Mouse (Mus musculus) naive thymus-derived CD4-positive, alpha-beta T cell, adult 2 months (primary cell): ENCODE results near the gene Fibcd1.

ENCODE experiments used
- DNase-seq: peaks from one replicate; pipeline ENCODE4 v3.0.0-alpha.2; 2011; ENCODE audit warnings: low read depth

Gene Fibcd1

DNA sequence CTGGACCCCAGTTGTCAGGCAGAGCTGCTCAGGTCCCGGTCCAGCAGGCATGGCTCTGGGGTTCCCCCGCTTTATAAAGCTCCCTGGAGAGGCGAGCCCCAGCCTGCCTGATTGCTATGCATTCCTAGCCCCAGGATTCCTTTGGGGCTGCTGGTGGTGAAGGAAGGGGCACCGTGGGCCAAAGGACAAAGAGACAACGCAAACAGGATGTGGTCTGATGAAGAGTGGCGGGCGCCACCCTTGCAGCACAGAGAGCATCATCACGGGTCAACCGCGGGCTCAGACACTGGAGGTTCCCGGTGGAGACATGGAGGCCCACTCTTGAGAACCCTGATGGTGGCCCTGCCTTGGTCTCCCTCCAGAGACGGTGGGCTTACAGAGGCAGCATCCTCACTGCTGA is 35.4 kb downstream of the Fibcd1 start, which contains the start of gene Qrfp:
Qrfp (minus strand) TSS at position 137 of the 400 bp plus-strand sequence.
- no peak for DNase-seq

DNA sequence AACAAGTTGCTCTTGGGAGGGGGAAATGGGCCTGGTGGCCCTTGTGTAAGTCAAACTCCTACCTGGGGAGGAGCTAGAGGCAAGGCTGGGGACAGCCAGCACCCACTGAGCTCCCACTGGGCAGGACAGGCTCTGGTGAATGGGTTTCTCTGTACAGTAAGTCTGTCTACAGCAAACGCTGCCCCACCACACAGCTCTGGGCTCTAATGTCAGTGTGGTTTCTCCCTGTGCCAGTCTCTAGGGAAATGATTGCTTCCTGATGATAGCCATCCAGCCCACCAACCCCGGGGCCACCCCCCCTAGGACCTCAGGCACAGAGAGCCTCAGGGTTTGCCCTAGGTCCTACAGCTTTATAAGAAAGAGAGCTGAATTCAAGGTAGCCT is 36.5 kb downstream of the Fibcd1 start:
- DNase-seq, result peak; percentile 28

DNA sequence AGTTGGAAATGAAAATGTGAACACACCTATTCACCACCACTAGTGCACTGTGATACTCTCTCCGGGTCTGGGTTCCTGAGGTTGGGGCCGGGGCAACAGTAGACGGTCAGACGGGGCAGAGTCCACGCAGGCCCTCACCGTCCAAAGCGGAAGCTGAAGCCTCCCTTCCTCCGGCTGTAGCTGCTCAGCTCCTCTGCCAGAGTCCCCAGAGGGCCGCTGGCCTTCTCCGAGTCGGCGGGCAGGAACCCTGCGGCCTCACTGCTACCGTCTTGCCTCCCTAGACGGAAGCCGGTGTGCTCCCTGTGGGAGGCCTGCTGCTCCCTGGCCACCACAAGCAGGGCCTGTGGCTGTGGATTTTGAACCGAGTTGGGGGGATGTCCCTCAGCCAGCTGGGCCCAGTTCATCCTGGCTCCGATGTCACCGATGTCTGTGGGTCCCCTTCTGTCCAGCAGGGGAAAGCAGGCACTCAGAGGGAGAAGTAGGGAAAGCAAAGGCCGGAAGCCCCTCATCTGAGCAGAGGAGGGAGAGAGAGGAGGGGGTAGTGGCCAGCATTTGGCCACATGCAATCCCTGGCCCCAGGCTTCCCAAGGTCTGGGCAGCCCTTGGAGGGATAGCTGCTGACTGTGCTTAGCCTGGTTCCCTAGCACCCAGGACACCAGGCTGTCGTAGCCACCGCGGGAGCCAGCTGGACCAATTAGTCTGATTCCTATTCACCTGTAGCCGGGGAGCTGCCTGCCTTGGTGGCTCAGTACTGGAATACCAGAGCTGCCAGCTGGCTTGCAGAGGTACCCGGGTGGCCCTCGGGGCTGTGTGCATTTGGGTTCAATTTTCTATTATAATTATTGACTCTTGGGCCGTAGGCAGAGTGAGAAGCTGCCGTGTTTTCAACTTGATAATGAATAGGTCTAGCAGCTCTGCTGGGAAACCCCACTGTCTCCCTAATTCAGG is 37.1 kb downstream of the Fibcd1 start:
- DNase-seq, result no peak

- no peak for DNase-seq
Observed at GRCm38 (mm10) chr2:31806639-31807382, 39.0 kb downstream of the Fibcd1 start.

GRCm38 (mm10) chr2:31803480-31803879 is 42.3 kb downstream of the Fibcd1 start:
- DNase-seq, result no peak

DNA sequence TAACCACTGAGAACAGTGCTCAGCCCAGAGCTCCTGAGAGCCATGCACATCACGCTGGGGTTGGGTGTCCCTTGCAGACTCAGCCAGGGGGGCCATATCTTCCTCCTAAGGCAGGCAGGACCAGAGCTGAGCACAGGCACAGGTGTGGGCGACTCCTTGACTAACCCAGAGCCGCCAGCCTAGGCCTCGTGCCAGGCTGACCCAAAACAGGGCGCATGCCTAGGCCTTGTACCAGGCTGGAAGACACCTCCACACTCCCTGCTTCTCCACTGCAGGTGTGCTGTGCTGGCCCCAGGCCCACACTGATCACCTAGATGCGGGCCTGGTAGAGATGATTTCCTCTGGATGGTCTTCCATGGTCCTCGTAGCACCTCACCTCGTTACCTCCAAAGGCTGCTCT is 43.0 kb downstream of the Fibcd1 start:
- no peak for DNase-seq

GRCm38 (mm10) chr2:31801416-31801815 is 44.4 kb downstream of the Fibcd1 start:
- no peak for DNase-seq

DNA sequence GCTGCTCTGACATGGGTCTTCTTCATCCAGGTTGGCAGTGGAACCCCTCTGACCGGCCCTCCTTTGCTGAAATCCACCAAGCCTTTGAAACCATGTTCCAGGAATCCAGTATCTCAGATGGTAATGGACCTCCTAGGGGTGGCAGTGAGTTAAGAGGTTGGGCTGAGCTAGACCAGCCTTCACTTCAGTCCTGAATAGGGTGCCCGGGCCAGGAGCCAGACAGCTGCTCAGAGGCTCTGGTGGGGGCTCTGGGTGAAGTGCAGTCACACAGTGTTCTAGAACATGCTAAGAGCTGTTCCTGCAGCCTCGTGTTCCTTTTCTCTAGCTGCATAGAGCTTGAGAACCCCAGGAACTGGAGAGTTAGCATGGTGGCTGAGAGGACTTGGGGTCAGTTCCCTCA is 48.9 kb downstream of the Fibcd1 start:
- no peak for DNase-seq

DNA sequence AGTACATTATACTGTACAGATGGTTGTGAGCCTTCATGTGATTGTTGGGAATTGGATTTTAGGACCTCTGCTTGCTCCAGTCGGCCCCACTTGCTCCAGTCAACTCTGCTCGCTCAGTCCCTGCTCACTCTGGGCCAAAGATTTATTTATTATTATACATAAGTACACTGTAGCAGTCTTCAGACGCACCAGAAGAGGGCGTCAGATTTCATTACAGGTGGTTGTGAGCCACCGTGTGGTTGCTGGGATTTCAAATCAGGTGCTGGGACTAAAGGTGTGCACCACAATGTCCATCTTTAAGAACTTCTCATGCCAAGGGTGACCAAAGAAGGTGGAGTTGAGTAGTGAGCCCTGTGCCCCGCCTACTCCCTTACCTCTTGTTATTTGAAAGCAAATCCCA is 53.2 kb downstream of the Fibcd1 start:
- DNase-seq, result no peak

- DNase-seq, result no peak
Observed at GRCm38 (mm10) chr2:31791260-31791659, 54.5 kb downstream of the Fibcd1 start.

DNA sequence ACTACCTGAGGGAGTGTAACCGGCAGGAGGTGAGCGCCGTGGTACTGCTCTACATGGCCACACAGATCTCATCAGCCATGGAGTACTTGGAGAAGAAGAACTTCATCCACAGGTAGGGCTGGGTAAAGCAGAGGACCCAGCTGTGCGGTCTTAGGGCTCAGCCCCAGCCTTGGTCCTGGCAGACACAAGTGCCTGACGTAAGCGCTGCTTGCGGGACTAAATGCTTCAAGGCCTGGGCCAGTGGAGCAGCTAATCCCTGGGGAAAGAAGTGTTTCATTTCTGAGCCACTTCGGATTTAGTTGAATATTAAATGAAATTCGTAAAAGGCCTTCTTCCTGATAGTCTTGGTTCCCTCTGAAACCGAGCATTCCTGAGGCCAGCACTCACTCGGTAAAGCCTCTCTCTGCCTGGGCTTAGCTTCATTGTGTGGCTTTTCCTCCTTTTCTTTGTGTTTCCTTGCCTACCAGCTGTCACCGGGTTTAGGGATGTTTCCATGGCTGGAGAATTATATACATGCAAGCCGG is 55.0 kb downstream of the Fibcd1 start:
- DNase-seq, result no peak

DNA sequence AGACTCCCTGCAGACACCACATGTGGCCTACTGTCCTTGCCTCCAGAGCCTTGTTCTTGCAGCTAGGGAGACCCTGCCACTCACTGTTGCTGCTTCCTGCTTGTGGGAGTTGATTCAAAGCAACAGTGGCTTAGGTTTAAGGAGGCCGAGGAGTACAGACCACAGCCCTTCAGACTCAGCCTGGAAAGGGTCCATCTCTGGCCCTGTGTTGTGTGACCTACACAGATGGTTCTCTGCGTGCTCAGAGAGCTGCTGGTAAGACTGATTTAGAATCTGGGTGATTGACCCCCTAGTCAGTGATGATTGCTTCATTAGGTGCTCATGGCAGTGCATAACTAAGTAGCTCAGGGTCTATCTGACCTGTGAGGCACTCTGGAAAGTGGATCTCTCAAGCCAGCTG is 56.6 kb downstream of the Fibcd1 start:
- no peak for DNase-seq

DNA sequence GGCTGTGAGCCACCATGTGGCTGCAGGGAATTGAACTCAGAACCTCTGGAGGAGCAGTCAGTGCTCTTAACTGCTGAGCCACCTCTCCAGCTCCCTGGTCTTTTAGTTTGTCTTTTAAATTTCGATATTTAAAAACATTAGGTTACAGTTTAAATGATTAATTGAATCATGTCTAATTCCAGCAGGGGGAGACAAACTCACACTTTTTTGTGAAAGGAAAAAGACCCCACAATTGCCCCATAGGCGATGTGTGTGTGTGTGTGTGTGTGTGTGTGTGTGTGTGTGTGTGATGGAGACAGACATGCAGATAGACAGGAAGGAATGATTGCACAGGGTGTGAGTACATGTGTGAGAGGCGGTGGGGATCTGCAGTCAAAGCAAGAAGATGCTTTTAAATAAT is 57.6 kb downstream of the Fibcd1 start:
- no peak for DNase-seq

- DNase-seq, result peak; percentile 86
Observed at GRCm38 (mm10) chr2:31787029-31787428, 58.8 kb downstream of the Fibcd1 start.

DNA sequence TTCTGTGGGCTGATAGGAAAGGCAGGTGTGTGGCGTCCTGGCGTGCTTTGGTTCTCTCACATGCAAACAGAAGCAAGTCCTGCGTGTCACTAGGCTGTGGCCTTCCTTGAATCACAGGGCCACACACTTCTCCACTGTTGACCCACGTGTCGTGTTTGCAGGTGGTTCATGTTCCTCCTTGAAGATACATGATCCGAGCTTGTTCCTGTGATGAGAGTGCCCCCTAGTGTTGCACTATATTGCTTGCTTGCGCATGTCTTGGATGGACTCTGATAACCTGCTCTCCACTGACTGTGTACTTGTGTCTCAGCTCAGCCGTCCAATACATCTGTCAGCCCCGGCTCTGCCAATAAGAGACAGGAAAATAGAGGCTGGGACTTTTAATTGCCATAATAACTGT is 60.7 kb downstream of the Fibcd1 start:
- DNase-seq, result peak; percentile 90

- no peak for DNase-seq
Observed at GRCm38 (mm10) chr2:31782958-31783602, 62.7 kb downstream of the Fibcd1 start.

- DNase-seq, result no peak
Observed at GRCm38 (mm10) chr2:31779258-31779657, 66.5 kb downstream of the Fibcd1 start.

GRCm38 (mm10) chr2:31776479-31776878 is 69.3 kb downstream of the Fibcd1 start:
- no peak for DNase-seq

DNA sequence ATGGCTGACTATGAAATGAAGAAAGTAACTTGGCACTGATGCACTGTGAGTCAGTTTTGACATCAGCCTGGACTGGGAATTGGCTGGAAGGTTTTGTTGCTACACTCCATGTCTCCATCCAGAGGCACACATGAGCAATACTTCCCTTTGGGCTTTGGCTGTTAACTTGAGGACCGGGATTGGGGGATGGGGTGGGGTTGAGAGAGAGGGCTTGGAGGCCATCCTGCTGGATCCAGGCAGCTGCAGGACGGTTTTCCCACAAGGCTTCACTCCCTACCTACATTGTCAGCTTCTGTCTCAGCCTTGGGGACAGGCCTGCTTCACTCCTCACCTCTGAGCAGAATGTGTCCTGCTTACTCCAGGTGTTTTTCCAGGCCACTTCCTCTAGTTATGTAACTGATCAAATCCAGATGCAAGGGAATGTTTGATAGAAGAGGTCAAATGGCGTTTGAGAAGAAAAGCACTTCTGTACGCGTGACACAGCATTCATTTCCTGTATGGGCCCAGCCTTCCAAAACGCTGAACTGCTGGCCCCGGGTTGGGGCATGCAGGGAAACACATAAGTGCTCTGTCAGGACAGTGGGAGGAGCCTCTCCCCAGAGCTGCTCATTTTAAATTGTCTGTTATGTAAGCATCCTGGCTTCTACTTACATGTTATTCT is 74.9 kb downstream of the Fibcd1 start:
- peak; percentile 60 for DNase-seq

GRCm38 (mm10) chr2:31769631-31770111 is 76.1 kb downstream of the Fibcd1 start:
- no peak for DNase-seq

DNA sequence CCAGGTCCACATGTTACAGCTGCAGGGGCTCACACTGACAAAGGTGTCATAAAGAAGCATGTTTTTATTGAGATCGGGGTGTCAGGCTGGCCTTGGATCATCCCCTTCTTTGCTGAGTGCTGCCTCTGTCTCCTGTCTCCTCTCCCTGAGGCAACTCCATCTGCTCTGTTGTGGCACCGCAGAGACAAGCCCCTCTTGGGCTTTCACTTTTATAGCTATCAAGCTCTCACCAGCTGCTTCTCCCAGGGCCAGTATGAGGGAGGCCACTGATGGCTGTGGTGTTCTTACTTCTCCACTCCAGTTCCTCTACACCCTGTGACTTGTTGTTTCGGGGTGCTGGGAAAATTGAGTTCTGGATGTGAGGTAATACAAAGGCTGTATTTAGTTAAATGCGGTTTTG is 76.7 kb downstream of the Fibcd1 start:
- no peak for DNase-seq

GRCm38 (mm10) chr2:31767815-31768214 is 78.0 kb downstream of the Fibcd1 start:
- no peak for DNase-seq
